Mouse (Mus musculus): ENCODE measurements around the gene Rps29. TPM values are rescaled to one million over a fixed set of nuclear protein-coding genes. Genes with fewer than 3 reads are reported as not detected.
"Not testable (repeated sequence)": the region's sequence is repeated elsewhere in the genome, so short reads cannot be mapped to it uniquely, and the experiment has no call there.

Gene Rps29
- polyA plus RNA-seq, 1 experiment from 2014 or later = 1,563 TPM

DNA sequence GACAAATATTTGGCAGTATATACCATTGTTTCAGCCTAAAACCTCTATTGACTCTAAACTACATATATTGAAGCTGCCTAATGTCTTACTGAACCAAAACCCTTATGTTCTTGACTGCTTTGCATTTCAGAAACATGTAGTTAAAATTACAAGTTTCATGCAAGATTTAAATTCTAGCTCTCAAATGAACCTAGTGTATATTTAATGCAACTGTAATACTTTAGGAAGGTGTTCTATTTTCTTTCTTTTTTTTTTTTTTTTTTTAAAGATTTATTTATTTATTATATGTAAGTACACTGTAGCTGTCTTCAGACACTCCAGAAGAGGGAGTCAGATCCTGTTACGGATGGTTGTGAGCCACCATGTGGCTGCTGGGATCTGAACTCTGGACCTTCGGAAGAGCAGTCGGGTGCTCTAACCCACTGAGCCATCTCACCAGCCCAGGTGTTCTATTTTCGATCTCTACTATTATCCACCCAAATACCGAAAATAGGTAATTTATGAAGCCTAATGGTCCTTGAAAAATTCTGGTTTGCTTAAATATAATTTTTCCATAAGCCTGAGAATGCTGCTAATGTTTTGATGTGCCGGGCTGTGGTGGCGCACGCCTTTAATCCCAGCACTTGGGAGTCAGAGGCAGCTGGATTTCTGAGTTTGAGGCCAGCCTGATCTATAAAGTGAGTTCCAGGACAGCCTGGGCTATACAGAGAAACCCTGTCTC is 8.0 kb upstream of the Rps29 start:
- H3K9ac ChIP-seq (ENCODE audit: low read depth, low read length); H3K36me3 ChIP-seq (ENCODE audit: control insufficient read depth, insufficient read depth, low read length); H3K9me3 ChIP-seq (ENCODE audit: control insufficient read depth, low read length); H3K27me3 ChIP-seq (replicated peaks; ENCODE audit: control insufficient read depth, insufficient read depth, low read length); ATAC-seq; H3K27ac ChIP-seq (ENCODE audit: low read length); H3K4me3 ChIP-seq (ENCODE audit: low read length); H3K4me1 ChIP-seq (ENCODE audit: control insufficient read depth, insufficient read depth, low read length); H3K4me2 ChIP-seq (ENCODE audit: low read depth, low read length): not testable (repeated sequence)
- 76% methylated on average over 8 of the region's 8 CpGs for WGBS

DNA sequence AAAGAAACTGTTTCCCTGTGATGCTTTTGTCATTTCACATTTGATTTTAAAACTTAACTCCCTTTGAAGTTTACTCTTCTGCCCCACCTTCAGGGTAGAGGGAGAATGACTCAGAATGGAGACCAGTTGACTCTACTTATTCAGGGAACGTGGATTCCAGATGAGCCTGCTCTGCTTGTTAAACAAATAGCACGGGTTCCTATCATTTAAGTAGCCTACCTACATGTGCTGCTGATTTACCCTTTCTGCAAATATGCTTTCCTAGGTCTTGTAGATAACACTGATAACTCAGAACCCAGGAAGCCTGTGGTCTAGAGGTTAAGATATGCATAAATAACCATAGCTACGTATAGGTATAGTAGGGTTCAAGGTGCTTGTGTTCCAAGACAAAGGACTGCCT is 5.9 kb upstream of the Rps29 start:
- no peak for ATAC-seq
- Histone ChIP-seq H3K4me1 (ENCODE audit: control insufficient read depth, insufficient read depth, low read length) (0 out of 2 replicates have a peak, but pooled peaks cover 2% of the 10 kb centered on the region), H3K9me3 (ENCODE audit: control insufficient read depth, low read length) (no peaks in the 10 kb centered on the region), H3K27ac (ENCODE audit: low read length) (no peak overlapping the region), H3K4me3 (ENCODE audit: low read length) (no peak overlapping the region), H3K4me2 (ENCODE audit: low read depth, low read length) (no peak overlapping the region), H3K9ac (ENCODE audit: low read depth, low read length) (no peak overlapping the region), H3K36me3 (ENCODE audit: control insufficient read depth, insufficient read depth, low read length) (no peaks in the 10 kb centered on the region), H3K27me3 (replicated peaks; ENCODE audit: control insufficient read depth, insufficient read depth, low read length) (no peaks in the 10 kb centered on the region)
- 43% methylated on average over 3 of the region's 3 CpGs for WGBS

DNA sequence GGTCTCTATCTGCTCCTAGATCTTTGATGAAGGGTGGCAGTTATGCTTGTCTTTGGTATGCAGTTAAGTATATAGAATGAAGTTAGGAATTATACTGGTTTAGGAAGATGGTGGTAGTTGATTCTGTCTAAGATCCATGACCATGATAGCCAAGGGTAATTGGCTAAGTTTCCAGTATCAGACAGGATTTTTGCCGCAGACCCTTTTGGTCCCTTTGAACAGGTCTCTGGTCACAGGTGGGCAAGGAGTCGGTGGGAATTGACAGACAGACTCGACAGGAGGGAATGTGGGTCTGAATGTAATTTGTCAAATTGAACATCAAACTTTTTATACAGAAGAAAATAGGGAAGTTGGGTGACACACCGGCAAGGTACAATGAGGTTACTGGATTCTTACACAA is 4.6 kb upstream of the Rps29 start:
- H3K9me3 ChIP-seq (ENCODE audit: control insufficient read depth, low read length); H3K4me3 ChIP-seq (ENCODE audit: low read length); H3K27me3 ChIP-seq (replicated peaks; ENCODE audit: control insufficient read depth, insufficient read depth, low read length); ATAC-seq; H3K4me2 ChIP-seq (ENCODE audit: low read depth, low read length); H3K36me3 ChIP-seq (ENCODE audit: control insufficient read depth, insufficient read depth, low read length); H3K4me1 ChIP-seq (ENCODE audit: control insufficient read depth, insufficient read depth, low read length); H3K9ac ChIP-seq (ENCODE audit: low read depth, low read length); H3K27ac ChIP-seq (ENCODE audit: low read length): not testable (repeated sequence)
- WGBS = 88% methylated on average over 4 of the region's 4 CpGs

DNA sequence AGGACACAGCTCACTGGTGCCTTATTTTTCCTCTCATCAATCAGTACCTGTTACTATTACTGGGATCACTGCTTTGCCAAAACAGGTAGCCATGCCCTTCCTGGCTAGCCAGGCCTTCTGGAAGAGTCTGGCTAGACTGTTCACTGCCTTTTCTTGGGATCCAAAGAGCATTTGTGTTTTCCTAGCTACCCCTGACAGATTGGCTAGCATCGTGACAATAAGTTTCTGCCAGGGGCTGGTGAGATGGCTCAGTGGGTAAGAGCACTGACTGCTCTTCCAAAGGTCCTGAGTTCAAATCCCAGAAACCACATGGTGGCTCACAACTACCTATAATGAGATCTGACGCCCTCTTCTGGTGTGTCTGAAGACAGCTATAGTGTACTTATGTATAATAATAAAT is 1.7 kb upstream of the Rps29 start:
- ATAC-seq; H3K27ac ChIP-seq (ENCODE audit: low read length); H3K4me3 ChIP-seq (ENCODE audit: low read length); H3K9me3 ChIP-seq (ENCODE audit: control insufficient read depth, low read length); H3K9ac ChIP-seq (ENCODE audit: low read depth, low read length); H3K4me2 ChIP-seq (ENCODE audit: low read depth, low read length); H3K4me1 ChIP-seq (ENCODE audit: control insufficient read depth, insufficient read depth, low read length); H3K27me3 ChIP-seq (replicated peaks; ENCODE audit: control insufficient read depth, insufficient read depth, low read length): not testable (repeated sequence)
- 74% methylated on average over 2 of the region's 2 CpGs for WGBS
- peaks cover 10% of the 10 kb centered on the region for H3K36me3 ChIP-seq (ENCODE audit: control insufficient read depth, insufficient read depth, low read length)

DNA sequence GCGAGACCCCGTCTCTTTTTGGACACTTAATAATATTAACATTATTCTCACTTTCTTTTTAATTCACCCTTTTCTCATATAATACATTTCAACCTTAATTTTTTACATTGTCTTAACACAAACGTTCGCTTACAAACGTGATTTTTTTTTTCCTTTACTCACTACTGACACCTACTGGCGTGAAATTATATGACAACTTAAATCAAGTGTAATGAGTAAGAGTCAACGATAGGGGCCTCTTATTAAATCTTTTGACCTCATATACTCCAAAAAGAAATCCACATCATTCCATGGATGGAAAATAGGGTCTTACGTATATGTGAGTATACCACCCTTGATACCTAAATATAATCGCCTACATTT is 573 bp upstream of the Rps29 start:
- Histone ChIP-seq H3K9ac (ENCODE audit: low read depth, low read length) (no peak overlapping the region), H3K27ac (ENCODE audit: low read length) (no peak overlapping the region), H3K4me1 (ENCODE audit: control insufficient read depth, insufficient read depth, low read length) (no peaks in the 10 kb centered on the region; the same call in 1 of the 2 replicates), H3K36me3 (ENCODE audit: control insufficient read depth, insufficient read depth, low read length) (peaks cover 10% of the 10 kb centered on the region), H3K27me3 (replicated peaks; ENCODE audit: control insufficient read depth, insufficient read depth, low read length) (no peaks in the 10 kb centered on the region), H3K4me2 (ENCODE audit: low read depth, low read length) (0 out of 2 replicates have a peak overlapping the region, but pooled peaks have one; percentile 33), H3K4me3 (ENCODE audit: low read length) (0 out of 2 replicates have a peak overlapping the region, but pooled peaks have one; percentile 14), H3K9me3 (ENCODE audit: control insufficient read depth, low read length) (no peaks in the 10 kb centered on the region)
- ATAC-seq = 0 out of 2 replicates have a peak, but pooled peaks have one; percentile 9
- WGBS = 6% methylated on average over 9 of the region's 9 CpGs

DNA sequence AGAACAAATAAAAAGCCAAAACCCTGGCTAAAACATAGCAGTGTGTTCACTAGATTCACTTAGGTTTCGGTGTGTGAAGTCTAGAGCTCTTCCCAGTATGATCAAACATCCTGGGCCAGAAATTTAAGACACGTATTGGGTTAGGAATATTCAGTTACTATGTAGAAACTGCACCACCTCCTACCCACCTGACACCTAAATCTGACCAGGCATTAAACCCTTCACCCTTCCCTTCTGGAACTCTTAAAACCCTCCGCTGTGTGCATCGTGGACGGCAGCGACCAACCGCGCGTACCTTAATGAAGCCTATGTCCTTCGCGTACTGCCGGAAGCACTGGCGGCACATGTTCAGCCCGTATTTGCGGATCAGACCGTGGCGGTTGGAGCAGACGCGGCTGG is 621 bp downstream of the Rps29 start:
- no peaks in the 10 kb centered on the region; the same call in 1 of the 2 replicates for H3K4me1 ChIP-seq (ENCODE audit: control insufficient read depth, insufficient read depth, low read length)
- H3K4me2 ChIP-seq (ENCODE audit: low read depth, low read length) = peak overlapping the region; percentile 65
- H3K4me3 ChIP-seq (ENCODE audit: low read length) = peak overlapping the region; percentile 57
- peaks cover 10% of the 10 kb centered on the region for H3K36me3 ChIP-seq (ENCODE audit: control insufficient read depth, insufficient read depth, low read length)
- no peaks in the 10 kb centered on the region for H3K9me3 ChIP-seq (ENCODE audit: control insufficient read depth, low read length)
- peak overlapping the region; percentile 87 for H3K9ac ChIP-seq (ENCODE audit: low read depth, low read length)
- H3K27ac ChIP-seq (ENCODE audit: low read length) = peak overlapping the region; percentile 79
- no peaks in the 10 kb centered on the region for H3K27me3 ChIP-seq (replicated peaks; ENCODE audit: control insufficient read depth, insufficient read depth, low read length)
- ATAC-seq = no peak
- under 1% methylated on average over 19 of the region's 19 CpGs for WGBS

DNA sequence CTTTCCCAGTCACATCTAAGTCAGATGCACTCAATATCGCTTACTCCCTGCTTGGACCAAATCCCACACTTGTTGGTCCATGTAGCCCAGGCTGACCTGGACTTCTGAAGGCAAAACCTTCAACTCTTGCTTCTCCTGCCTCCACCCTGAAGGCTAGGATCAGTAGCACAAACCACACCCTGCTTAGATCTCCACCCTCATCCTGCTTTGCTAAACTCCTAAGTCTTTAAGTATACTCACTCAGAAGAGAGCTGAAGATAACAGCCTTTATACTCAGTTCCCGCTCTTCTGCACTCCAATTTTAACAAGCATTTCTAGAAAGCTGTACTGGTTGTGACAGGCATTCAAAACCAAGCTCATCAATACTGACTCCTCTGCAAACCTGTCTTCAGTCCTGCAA is 1.9 kb downstream of the Rps29 start:
- 97% methylated on average over 2 of the region's 2 CpGs for WGBS
- Histone ChIP-seq H3K4me2 (ENCODE audit: low read depth, low read length) (no peak overlapping the region), H3K4me1 (ENCODE audit: control insufficient read depth, insufficient read depth, low read length) (no peaks in the 10 kb centered on the region; the same call in 1 of the 2 replicates), H3K9me3 (ENCODE audit: control insufficient read depth, low read length) (no peaks in the 10 kb centered on the region), H3K27me3 (replicated peaks; ENCODE audit: control insufficient read depth, insufficient read depth, low read length) (no peaks in the 10 kb centered on the region), H3K9ac (ENCODE audit: low read depth, low read length) (no peak overlapping the region), H3K27ac (ENCODE audit: low read length) (0 out of 2 replicates have a peak overlapping the region, but pooled peaks have one; percentile 19), H3K4me3 (ENCODE audit: low read length) (no peak overlapping the region), H3K36me3 (ENCODE audit: control insufficient read depth, insufficient read depth, low read length) (peaks cover 10% of the 10 kb centered on the region)
- no peak for ATAC-seq

DNA sequence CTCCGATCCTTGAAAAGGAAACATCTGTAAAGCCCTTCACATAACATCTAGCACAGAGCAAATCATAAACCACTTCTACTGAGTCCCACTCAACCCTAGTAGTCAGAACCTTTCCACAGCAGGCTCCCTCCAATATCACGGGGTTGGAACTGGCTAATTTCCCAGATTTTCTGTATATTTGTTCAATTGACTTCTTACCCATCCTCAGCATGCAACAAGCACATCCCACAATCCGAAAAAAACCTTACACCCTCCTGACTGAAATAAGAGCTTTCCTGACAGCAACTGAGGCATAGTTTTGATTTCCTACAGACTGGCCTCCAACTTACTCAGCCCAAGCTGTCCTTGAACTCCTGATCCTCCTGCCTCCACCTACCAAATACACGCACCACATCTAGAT is 2.5 kb downstream of the Rps29 start:
- H3K27me3 ChIP-seq (replicated peaks; ENCODE audit: control insufficient read depth, insufficient read depth, low read length) = no peaks in the 10 kb centered on the region
- 74% methylated on average over 4 of the region's 4 CpGs for WGBS
- ATAC-seq = no peak

DNA sequence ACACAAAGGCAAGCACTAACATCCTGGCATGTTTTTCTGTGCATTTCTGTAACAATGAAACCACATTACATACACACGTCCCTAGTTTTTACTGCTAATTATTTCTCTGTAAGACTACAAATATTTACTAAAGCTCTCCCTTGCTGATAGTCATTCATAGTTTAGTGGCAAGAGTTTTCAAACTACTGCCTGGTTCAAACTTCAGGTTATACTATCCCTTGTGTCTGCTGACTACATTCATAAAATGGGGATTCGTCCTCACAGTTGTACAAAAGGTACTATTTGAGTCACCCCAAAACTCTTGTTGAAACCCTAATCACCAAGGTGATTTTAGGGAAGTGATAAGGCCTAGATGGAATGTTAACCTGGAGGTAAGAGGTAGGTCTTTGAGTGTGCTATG is 3.1 kb downstream of the Rps29 start:
- no peak for ATAC-seq
- WGBS = 70% methylated on average over 2 of the region's 2 CpGs
- no peaks in the 10 kb centered on the region for H3K9me3 ChIP-seq (ENCODE audit: control insufficient read depth, low read length)
- H3K4me1 ChIP-seq (ENCODE audit: control insufficient read depth, insufficient read depth, low read length) = no peaks in the 10 kb centered on the region; the same call in 1 of the 2 replicates
- no peak overlapping the region for H3K4me3 ChIP-seq (ENCODE audit: low read length)
- no peaks in the 10 kb centered on the region for H3K27me3 ChIP-seq (replicated peaks; ENCODE audit: control insufficient read depth, insufficient read depth, low read length)
- H3K9ac ChIP-seq (ENCODE audit: low read depth, low read length) = no peak overlapping the region
- no peak overlapping the region for H3K4me2 ChIP-seq (ENCODE audit: low read depth, low read length)
- no peak overlapping the region for H3K27ac ChIP-seq (ENCODE audit: low read length)
- H3K36me3 ChIP-seq (ENCODE audit: control insufficient read depth, insufficient read depth, low read length) = peaks cover 10% of the 10 kb centered on the region

More for the DNA sequence above, 2.5 kb downstream of the Rps29 start:
- Histone ChIP-seq H3K9me3 (ENCODE audit: control insufficient read depth, low read length) (no peaks in the 10 kb centered on the region), H3K9ac (ENCODE audit: low read depth, low read length) (no peak overlapping the region), H3K27ac (ENCODE audit: low read length) (no peak overlapping the region), H3K4me1 (ENCODE audit: control insufficient read depth, insufficient read depth, low read length) (no peaks in the 10 kb centered on the region; the same call in 1 of the 2 replicates), H3K4me2 (ENCODE audit: low read depth, low read length) (no peak overlapping the region), H3K4me3 (ENCODE audit: low read length) (no peak overlapping the region), H3K36me3 (ENCODE audit: control insufficient read depth, insufficient read depth, low read length) (peaks cover 10% of the 10 kb centered on the region)

DNA sequence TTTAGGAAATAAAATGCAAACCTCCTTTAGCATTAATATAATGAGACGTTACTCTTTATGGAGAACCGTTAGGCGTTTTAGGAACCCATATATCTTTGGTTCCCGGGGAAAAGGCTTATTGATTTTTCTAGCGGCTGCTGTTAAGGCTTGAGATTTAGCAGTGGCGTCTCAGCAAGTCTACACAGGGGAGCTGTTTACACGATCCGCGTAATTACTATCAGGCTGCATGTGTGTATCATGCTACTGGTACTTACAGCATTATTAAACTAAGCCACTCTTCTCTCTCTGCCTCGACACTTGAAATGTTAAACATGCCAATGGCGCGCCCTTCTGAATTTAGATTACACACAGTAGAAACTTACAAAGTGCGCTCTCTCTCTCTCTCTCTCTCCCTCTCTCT is 8.9 kb downstream of the Rps29 start:
- H3K4me2 ChIP-seq (ENCODE audit: low read depth, low read length) = no peak overlapping the region
- no peak overlapping the region for H3K4me3 ChIP-seq (ENCODE audit: low read length)
- ATAC-seq = no peak
- H3K9me3 ChIP-seq (ENCODE audit: control insufficient read depth, low read length) = no peaks in the 10 kb centered on the region
- no peak overlapping the region for H3K27ac ChIP-seq (ENCODE audit: low read length)
- no peaks in the 10 kb centered on the region for H3K27me3 ChIP-seq (replicated peaks; ENCODE audit: control insufficient read depth, insufficient read depth, low read length)
- no peak overlapping the region for H3K9ac ChIP-seq (ENCODE audit: low read depth, low read length)
- no peaks in the 10 kb centered on the region for H3K36me3 ChIP-seq (ENCODE audit: control insufficient read depth, insufficient read depth, low read length)
- H3K4me1 ChIP-seq (ENCODE audit: control insufficient read depth, insufficient read depth, low read length) = no peaks in the 10 kb centered on the region
- WGBS = 56% methylated on average over 13 of the region's 13 CpGs

All from intestine, embryonic 16.5 days (tissue).